Mouse (Mus musculus) testis, adult 2 months (tissue): Measurements from ENCODE around the gene Ginm1.

Experiments
- CTCF ChIP-seq: fragments of 200-500 bp; IDR thresholded peaks from 2 replicates; pipeline ENCODE4 v1.5.1; 2012; ENCODE audit warnings: low read depth, mild to moderate bottlenecking, inconsistent platforms, low read length, moderate library complexity; ENCODE audit not compliant: control insufficient read depth, insufficient read depth, insufficient replicate concordance
- POLR2A ChIP-seq: fragments of 200-500 bp; IDR thresholded peaks from 2 replicates; pipeline ENCODE4 v1.6.1; 2012; ENCODE audit warnings: low read depth, mild to moderate bottlenecking, inconsistent platforms, low read length, moderate library complexity; ENCODE audit not compliant: control insufficient read depth

GRCm38 (mm10) chr10:7727011-7727410, 65.6 kb downstream of the Ginm1 start:
- TF ChIP-seq POLR2A, result no peak
- no peak for TF ChIP-seq CTCF
